ENCODE assay signal across 9 mouse cellular contexts in the genomic region with DNA sequence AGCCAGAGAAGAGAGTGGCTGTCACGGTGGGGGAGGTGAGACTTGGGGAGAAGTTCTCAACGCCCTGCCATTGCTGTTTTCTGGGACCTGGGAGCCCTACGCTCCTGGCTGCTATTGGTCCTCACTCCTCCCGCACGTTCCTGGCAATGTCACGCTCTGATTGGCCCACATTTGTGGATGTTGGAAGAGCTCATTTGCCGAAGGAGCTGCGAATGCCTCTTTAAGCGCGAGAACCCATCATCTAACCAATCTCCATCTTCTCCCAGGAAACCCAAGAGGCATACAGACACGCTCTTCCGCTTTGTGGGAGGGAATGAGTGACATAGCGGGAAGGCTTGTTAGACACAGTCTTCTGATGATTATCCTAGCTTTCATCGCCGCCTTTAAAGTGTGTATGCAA.
DNase-seq lines count a peak whose midpoint lies in the region; ATAC-seq lines count a peak whose summit lies in the region.
"Had no signal": no experiment of that assay in that cellular context is flagged by ENCODE, and none has a peak within 500 bp of the region (broad histone marks: within the 10 kb centered on the region; RNA-seq: fewer than 3 reads in every experiment).

No protein-coding gene starts in this region.

- peak; percentile 80 for DNase-seq in cerebellum, adult 11-12 months
- DNase-seq in cerebellum, postnatal 4 days (ENCODE audit: low spot score in 2 of 2): no peak
- DNase-seq in brain, adult 2 months (ENCODE audit: low read depth, low spot score): peak; percentile 93
- DNase-seq in left cerebral cortex, postnatal 25 days (ENCODE audit: low spot score in 2 of 2): peak; percentile 24 to 86
- no peak for DNase-seq in lung, postnatal 14 days
- no peak for DNase-seq in layer of hippocampus, postnatal 14 days (ENCODE audit: low spot score in 2 of 2)
- DNase-seq in urinary bladder, postnatal 36 days (ENCODE audit: low spot score in 2 of 2): no peak
- DNase-seq: embryo, embryonic 11 days had no signal

- intact Hi-C loops in left cerebral cortex, postnatal 25 days (cut with DNase I): no loop called here

- ATAC-seq in frontal cortex, adult (ENCODE audit: low TSS enrichment): peak; percentile 60

Comparison
In these comparisons a context has a peak if more than half of its experiments do, and no peak if none do; other contexts are left out.
1. DNase-seq: peak in cerebellum, adult 11-12 months (single experiment), brain, adult 2 months (single experiment) and left cerebral cortex, postnatal 25 days (2 of 2); none in cerebellum, postnatal 4 days (0 of 2), lung, postnatal 14 days (single experiment), layer of hippocampus, postnatal 14 days (0 of 2) and urinary bladder, postnatal 36 days (0 of 2).